Mouse (Mus musculus) ES-E14 (cell line): Measurements from ENCODE around the gene Vars.

Experiments used
- CHD2 ChIP-seq: IDR thresholded peaks from 2 replicates; pipeline ENCODE4 v1.6.1; 2014; ENCODE audit warnings: mild to moderate bottlenecking, low read depth, low read length, inconsistent platforms
- HCFC1 ChIP-seq: IDR thresholded peaks from 2 replicates; pipeline ENCODE4 v1.6.1; 2012; ENCODE audit warnings: low read length, inconsistent platforms, borderline replicate concordance; ENCODE audit not compliant: insufficient read depth
- MAFK ChIP-seq: IDR thresholded peaks from 2 replicates; pipeline ENCODE4 v1.6.1; 2014; ENCODE audit warnings: mild to moderate bottlenecking, low read depth, low read length, inconsistent platforms; ENCODE audit not compliant: insufficient read depth
- ZC3H11A ChIP-seq: IDR thresholded peaks from 2 replicates; pipeline ENCODE4 v1.6.1; 2012; ENCODE audit warnings: low read depth, mild to moderate bottlenecking, inconsistent platforms, low read length, borderline replicate concordance
- ZNF384 ChIP-seq: IDR thresholded peaks from 2 replicates; pipeline ENCODE4 v1.6.1; 2012; ENCODE audit warnings: low read depth, low read length, inconsistent platforms

DNA sequence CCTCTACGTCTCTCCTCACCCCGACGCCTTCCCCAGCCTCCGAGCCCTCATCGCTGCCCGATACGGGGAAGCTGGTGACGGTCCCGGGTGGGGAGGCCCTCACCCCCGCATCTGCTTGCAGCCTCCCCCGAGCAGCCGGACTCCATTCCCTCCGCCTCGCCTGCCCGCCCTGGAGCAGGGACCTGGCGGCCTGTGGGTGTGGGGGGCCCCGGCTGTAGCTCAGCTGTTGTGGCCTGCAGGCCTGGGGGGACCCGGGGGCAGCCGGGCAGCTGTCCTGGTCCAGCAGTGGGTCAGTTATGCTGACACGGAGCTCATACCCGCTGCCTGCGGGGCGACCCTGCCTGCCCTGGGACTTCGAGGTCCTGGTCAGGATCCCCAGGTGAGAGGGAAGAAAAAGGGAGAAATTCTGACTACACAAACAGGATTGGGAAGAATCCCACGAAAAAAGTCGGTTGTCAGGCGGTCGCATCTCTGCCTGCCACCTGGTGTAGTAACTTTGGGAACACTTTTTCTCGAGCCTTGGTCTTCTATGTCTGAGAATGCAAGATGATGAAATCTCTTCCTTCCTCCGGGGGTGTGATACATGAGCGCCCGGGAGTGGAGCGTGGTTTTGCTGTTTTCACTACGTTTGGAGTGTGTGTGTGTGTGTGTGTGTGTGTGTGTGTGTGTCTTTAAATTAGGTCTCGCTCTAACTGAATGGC, 815 bp downstream of the Vars start:
- no peak for TF ChIP-seq ZNF384
- no peak for TF ChIP-seq MAFK
- no peak for TF ChIP-seq ZC3H11A
- TF ChIP-seq HCFC1, result no peak
- no peak for TF ChIP-seq CHD2
